Mouse (Mus musculus) monocyte, adult 2 months (primary cell): Measurements from ENCODE around the gene Rrp8.

Experiments
- DNase-seq, 2 experiments: peaks; one replicate each; pipeline ENCODE4 v3.0.0; 2022; ENCODE audit warnings: low spot score in 2 of 2, low read depth in 1 of 2

The Rrp8 gene

GRCm38 (mm10) chr7:105736911-105737521 lies at the start of gene Rrp8:
Gene Rrp8 (minus strand): TSS chr7:105737385.
- no peak for DNase-seq

- no peak for DNase-seq
These were observed 49.5 kb upstream of the Rrp8 start for GRCm38 (mm10) chr7:105786506-105787284.

- no peak for DNase-seq
These were observed 47.4 kb upstream of the Rrp8 start for GRCm38 (mm10) chr7:105784556-105784955.

GRCm38 (mm10) chr7:105783861-105784260 lies 46.7 kb upstream of the Rrp8 start:
- no peak for DNase-seq

GRCm38 (mm10) chr7:105778553-105779265 lies 41.5 kb upstream of the Rrp8 start:
- DNase-seq, result peak in 1 of 2 experiments; percentile 21

- DNase-seq, result no peak
These were observed 40.8 kb upstream of the Rrp8 start for GRCm38 (mm10) chr7:105777797-105778552.

GRCm38 (mm10) chr7:105777316-105777715 lies 40.1 kb upstream of the Rrp8 start:
- no peak for DNase-seq

- no peak for DNase-seq
These were observed 38.8 kb upstream of the Rrp8 start for GRCm38 (mm10) chr7:105776026-105776425.

GRCm38 (mm10) chr7:105774661-105775060 lies 37.5 kb upstream of the Rrp8 start:
- DNase-seq, result no peak

GRCm38 (mm10) chr7:105773041-105773440 lies 35.9 kb upstream of the Rrp8 start:
- no peak for DNase-seq

GRCm38 (mm10) chr7:105772331-105772730 lies 35.1 kb upstream of the Rrp8 start:
- DNase-seq, result no peak

- no peak for DNase-seq
These were observed 32.8 kb upstream of the Rrp8 start for GRCm38 (mm10) chr7:105769959-105770358.

GRCm38 (mm10) chr7:105767729-105768165 lies 30.6 kb upstream of the Rrp8 start:
- DNase-seq, result no peak

GRCm38 (mm10) chr7:105764331-105764730 lies 27.1 kb upstream of the Rrp8 start:
- DNase-seq, result no peak

- DNase-seq, result no peak
These were observed 25.5 kb upstream of the Rrp8 start for GRCm38 (mm10) chr7:105762517-105763270.

- DNase-seq, result no peak
These were observed 24.8 kb upstream of the Rrp8 start for GRCm38 (mm10) chr7:105761813-105762484.

- DNase-seq, result no peak
These were observed 16.1 kb upstream of the Rrp8 start for GRCm38 (mm10) chr7:105753281-105753680.

GRCm38 (mm10) chr7:105752716-105753115 lies 15.5 kb upstream of the Rrp8 start:
- no peak for DNase-seq

GRCm38 (mm10) chr7:105751491-105752433 lies 14.6 kb upstream of the Rrp8 start, which contains the start of gene Tpp1:
Gene Tpp1 (minus strand): TSS chr7:105752235.
- DNase-seq, result peak; percentile 68 to 88
